Mouse (Mus musculus) lung, postnatal 0 days (tissue): Measurements from ENCODE around the gene Clec2l.

Experiments used
- CTCF ChIP-seq: IDR thresholded peaks from 2 replicates; pipeline ENCODE4 v1.5.1; 2016; ENCODE audit warnings: antibody characterized with exemption, mild to moderate bottlenecking
- EP300 ChIP-seq: IDR thresholded peaks from 2 replicates; pipeline ENCODE4 v1.6.1; 2016; ENCODE audit warnings: antibody characterized with exemption, mild to moderate bottlenecking, control low read depth

- TF ChIP-seq CTCF (no peak), EP300 (no peak)
Measured at GRCm38 (mm10) chr6:38701421-38701820, 38.6 kb downstream of the Clec2l start.
